Mouse (Mus musculus) retina, embryonic 14.5 days (tissue): ENCODE results near the gene Pogz.
"Not testable (repeated sequence)": the region's sequence is repeated elsewhere in the genome, so short reads cannot be mapped to it uniquely, and the experiment has no call there.

ENCODE experiments used
- DNase-seq: peaks from one replicate; pipeline ENCODE4 v3.0.0-alpha.2; 2015; ENCODE audit warnings: low spot score

Gene Pogz

GRCm38 (mm10) chr3:94915903-94916741 is 78.8 kb downstream of the Pogz start:
- no peak for DNase-seq

GRCm38 (mm10) chr3:94917816-94918361 is 80.5 kb downstream of the Pogz start:
- DNase-seq = no peak

GRCm38 (mm10) chr3:94918845-94919244 is 81.5 kb downstream of the Pogz start:
- DNase-seq = no peak

GRCm38 (mm10) chr3:94921104-94921503 is 83.7 kb downstream of the Pogz start:
- DNase-seq = no peak

GRCm38 (mm10) chr3:94922333-94922732 is 85.0 kb downstream of the Pogz start:
- no peak for DNase-seq

GRCm38 (mm10) chr3:94924688-94925087 is 87.3 kb downstream of the Pogz start:
- DNase-seq = no peak

GRCm38 (mm10) chr3:94926301-94926736 is 89.0 kb downstream of the Pogz start:
- not testable (repeated sequence) for DNase-seq

- not testable (repeated sequence) for DNase-seq
Measured at GRCm38 (mm10) chr3:94928979-94929378, 91.6 kb downstream of the Pogz start.

GRCm38 (mm10) chr3:94930386-94931266 is 93.3 kb downstream of the Pogz start:
- not testable (repeated sequence) for DNase-seq

GRCm38 (mm10) chr3:94931427-94932082 is 94.2 kb downstream of the Pogz start:
- not testable (repeated sequence) for DNase-seq
